Mouse (Mus musculus) CH12.LX (cell line): ENCODE results near the gene Crip2. TPM values are rescaled to one million over a fixed set of nuclear protein-coding genes. Genes with fewer than 3 reads are reported as not detected.

Source experiments
- DNase-seq: peaks from one replicate; pipeline ENCODE4 v3.0.0-alpha.2; 2013; ENCODE audit errors: extremely low read depth
- H3K27ac ChIP-seq: 2 replicates; pipeline ENCODE4 v1.5.1; 2012; ENCODE audit warnings: low read depth, mild to moderate bottlenecking, control low read depth, moderate library complexity; ENCODE audit not compliant: insufficient read depth
- H3K27me3 ChIP-seq: replicated peaks from 2 replicates; pipeline ENCODE3; 2012; ENCODE audit warnings: inconsistent platforms
- H3K36me3 ChIP-seq, 2 experiments: replicated peaks in 1 of 2; 2 replicates each; pipeline versions ENCODE3 to v1.6.1; 2012; ENCODE audit warnings: inconsistent platforms in 1 of 2, low read length in 1 of 2, mild to moderate bottlenecking in 1 of 2, mixed read lengths in 1 of 2, moderate library complexity in 1 of 2; ENCODE audit not compliant: control insufficient read depth in 1 of 2, insufficient read depth in 1 of 2
- H3K4me1 ChIP-seq, 2 experiments: 2 replicates each; pipeline ENCODE4 v1.6.1; 2012; ENCODE audit warnings: inconsistent platforms in 1 of 2, moderate library complexity in 1 of 2; ENCODE audit not compliant: insufficient read depth in 2 of 2, control insufficient read depth in 1 of 2
- H3K4me2 ChIP-seq: 2 replicates; pipeline ENCODE4 v1.6.1; 2012; ENCODE audit warnings: low read depth, mild to moderate bottlenecking, control low read depth; ENCODE audit not compliant: poor library complexity, insufficient read depth, severe bottlenecking
- H3K4me3 ChIP-seq, 3 experiments: fragments of 150-350 bp in 1 of 3; sonication (generic) in 1 of 3; replicated peaks in 1 of 3; 2 replicates each; pipeline versions ENCODE3 to v1.5.1; 2011 to 2012; ENCODE audit warnings: low read depth in 2 of 3, low read length in 2 of 3, mild to moderate bottlenecking in 2 of 3, moderate library complexity in 2 of 3, control low read depth in 1 of 3, improper control_type of control experiment in 1 of 3, inconsistent platforms in 1 of 3, mixed read lengths in 1 of 3; ENCODE audit not compliant: poor library complexity in 1 of 3
- H3K79me2 ChIP-seq: replicated peaks from 2 replicates; pipeline ENCODE4 v1.6.1; 2012; ENCODE audit warnings: mild to moderate bottlenecking, moderate library complexity; ENCODE audit not compliant: control insufficient read depth, poor library complexity, insufficient read depth, severe bottlenecking; ENCODE audit errors: extremely low read depth
- H3K9ac ChIP-seq: 2 replicates; pipeline ENCODE4 v1.6.1; 2012; ENCODE audit warnings: low read depth, mild to moderate bottlenecking, control low read depth, moderate library complexity; ENCODE audit not compliant: insufficient read depth
- H3K9me3 ChIP-seq: replicated peaks from 2 replicates; pipeline ENCODE3; 2012; ENCODE audit warnings: low read length, inconsistent platforms, mixed read lengths
- BHLHE40 ChIP-seq: IDR thresholded peaks from 2 replicates; pipeline ENCODE4 v1.6.1; 2011; ENCODE audit warnings: mild to moderate bottlenecking, low read depth, low read length, improper control_type of control experiment
- E2F4 ChIP-seq: IDR thresholded peaks from 2 replicates; pipeline ENCODE4 v1.6.1; 2011; ENCODE audit warnings: low read depth, low read length, improper control_type of control experiment; ENCODE audit not compliant: insufficient replicate concordance
- ETS1 ChIP-seq: conservative IDR thresholded peaks from 2 replicates; pipeline ENCODE4 v1.6.1; 2012; ENCODE audit warnings: low read depth, mild to moderate bottlenecking, inconsistent platforms, low read length, improper control_type of control experiment, moderate library complexity
- IRF4 ChIP-seq: IDR thresholded peaks from 2 replicates; pipeline ENCODE4 v1.6.1; 2014; ENCODE audit warnings: low read depth, mild to moderate bottlenecking, inconsistent platforms, low read length, improper control_type of control experiment
- JUND ChIP-seq: conservative IDR thresholded peaks from 2 replicates; pipeline ENCODE4 v1.6.1; 2011; ENCODE audit warnings: low read depth, low read length, improper control_type of control experiment
- MAZ ChIP-seq: IDR thresholded peaks from 2 replicates; pipeline ENCODE4 v1.6.1; 2012; ENCODE audit warnings: low read depth, mild to moderate bottlenecking, inconsistent platforms, low read length, improper control_type of control experiment, moderate library complexity
- MEF2A ChIP-seq: IDR thresholded peaks from 2 replicates; pipeline ENCODE4 v1.6.1; 2014; ENCODE audit warnings: low read depth, mild to moderate bottlenecking, inconsistent platforms, low read length, improper control_type of control experiment, borderline replicate concordance
- MXI1 ChIP-seq: IDR thresholded peaks from 2 replicates; pipeline ENCODE4 v1.6.1; 2011; ENCODE audit warnings: mild to moderate bottlenecking, low read depth, low read length, improper control_type of control experiment
- NELFE ChIP-seq: IDR thresholded peaks from 2 replicates; pipeline ENCODE4 v1.6.1; 2011; ENCODE audit warnings: low read depth, low read length, improper control_type of control experiment
- RAD21 ChIP-seq: IDR thresholded peaks from 2 replicates; pipeline ENCODE4 v1.6.1; 2011; ENCODE audit warnings: low read depth, mild to moderate bottlenecking, low read length, improper control_type of control experiment, moderate library complexity
- RCOR1 ChIP-seq: conservative IDR thresholded peaks from 2 replicates; pipeline ENCODE4 v1.6.1; 2012; ENCODE audit warnings: low read depth, mild to moderate bottlenecking, inconsistent platforms, low read length, improper control_type of control experiment
- SIN3A ChIP-seq: IDR thresholded peaks from 2 replicates; pipeline ENCODE4 v1.6.1; 2012; ENCODE audit warnings: low read length, improper control_type of control experiment, inconsistent platforms
- TBP ChIP-seq: conservative IDR thresholded peaks from 2 replicates; pipeline ENCODE4 v1.6.1; 2011; ENCODE audit warnings: low read depth, low read length, improper control_type of control experiment
- ZKSCAN1 ChIP-seq: IDR thresholded peaks from 2 replicates; pipeline ENCODE4 v1.6.1; 2012; ENCODE audit warnings: low read depth, inconsistent platforms, low read length, improper control_type of control experiment, borderline replicate concordance
- ZNF384 ChIP-seq: IDR thresholded peaks from 2 replicates; pipeline ENCODE4 v1.6.1; 2012; ENCODE audit warnings: low read depth, low read length, improper control_type of control experiment, inconsistent platforms
- dilution Hi-C: fragments of 300-500 bp; cut with MboI; formaldehyde crosslinking; loops from 2 replicates; pipeline ENCODE4 v1.14.3; 2020; ENCODE audit warnings: low sequenced_read_pairs; ENCODE audit not compliant: extremely low pct_unique_long_range_greater_than_20kb, extremely low pct_ligation_motif_present
- in situ Hi-C: fragments of 300-500 bp; cut with MboI; formaldehyde crosslinking; loops from 3 replicates; pipeline ENCODE4 v1.14.3; 2019; ENCODE audit warnings: low sequenced_read_pairs, low pct_ligation_motif_present, low pct_unique_long_range_greater_than_20kb, mixed read lengths
- polyA plus RNA-seq: library from polyadenylated mRNA; unstranded; fragments of >175 nt; gene quantifications from 2 replicates; pipeline ENCODE4 v1.2.1, GENCODE M21; 2012; ENCODE audit warnings: low read depth; ENCODE audit not compliant: insufficient read length
- total RNA-seq, 2 experiments: library from RNA; depleted of rRNA; stranded (reverse); fragments of 300-350 nt in 1 of 2; fragments of >200 nt in 1 of 2; gene quantifications; 2 replicates each; pipeline ENCODE4 v1.2.3; 2012 to 2014

Crip2 gene
- total and polyA plus RNA-seq, 3 experiments: 0.89 to 7.7 TPM; not detected in 1

DNA sequence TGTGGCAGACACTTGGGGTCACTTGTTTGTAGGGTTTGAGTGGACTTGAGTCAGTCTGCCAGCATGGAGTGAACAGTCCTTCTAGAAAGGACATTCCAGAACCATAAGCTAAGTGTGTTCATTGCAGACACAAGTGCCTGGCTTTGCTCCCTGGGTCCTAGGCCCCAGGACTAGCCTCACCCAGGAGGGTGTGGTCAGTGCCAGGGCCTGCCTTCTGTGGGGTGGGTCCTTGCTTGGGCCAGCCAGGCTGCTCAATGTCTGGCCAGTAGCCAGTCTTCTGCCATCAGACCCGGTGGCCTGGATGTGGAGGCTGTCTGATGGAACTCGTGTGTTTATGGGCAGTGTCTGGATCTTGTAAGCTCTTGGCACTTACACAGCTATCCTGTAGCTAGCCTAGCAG lies 7.5 kb upstream of the Crip2 start:
- no peak overlapping the region for H3K4me3 ChIP-seq
- H3K27me3 ChIP-seq: no peaks in the 10 kb centered on the region
- TF ChIP-seq BHLHE40 (no peak), MEF2A (no peak), IRF4 (no peak), NELFE (no peak), MXI1 (no peak), RAD21 (no peak), RCOR1 (no peak), TBP (no peak), JUND (no peak), ZKSCAN1 (no peak), E2F4 (no peak)
- H3K27ac ChIP-seq: no peak overlapping the region
- H3K36me3 ChIP-seq: peaks cover 95 to 100% of the 10 kb centered on the region in 2 experiments
- H3K4me2 ChIP-seq: no peak overlapping the region
- no peak for DNase-seq
- no peaks in the 10 kb centered on the region for H3K4me1 ChIP-seq
- no peak overlapping the region for H3K9ac ChIP-seq
- in situ Hi-C loops (no loop called here), dilution Hi-C loops (no loop called here)
- H3K79me2 ChIP-seq: no peaks in the 10 kb centered on the region
- H3K9me3 ChIP-seq: no peaks in the 10 kb centered on the region

DNA sequence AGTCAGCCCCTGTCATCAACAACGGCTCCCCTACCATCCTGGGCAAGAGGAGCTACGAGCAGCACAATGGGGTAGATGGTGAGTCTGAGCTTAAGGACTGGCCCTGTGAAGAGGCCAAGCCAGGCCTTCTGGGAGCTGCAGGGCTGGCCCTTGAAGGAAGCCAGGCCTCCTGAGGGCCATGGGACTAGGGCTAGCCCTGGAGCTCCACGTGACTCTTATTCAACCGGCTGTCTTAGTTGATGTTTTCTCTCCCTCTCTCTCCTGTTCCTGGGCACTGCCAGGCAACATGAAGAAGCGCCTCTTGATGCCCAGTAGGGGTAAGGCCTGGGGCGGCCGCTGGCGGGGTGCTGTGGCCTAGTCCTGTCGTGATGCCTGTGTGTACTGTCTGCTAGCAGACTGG lies 6.8 kb upstream of the Crip2 start:
- H3K27me3 ChIP-seq: no peaks in the 10 kb centered on the region
- peaks cover 93 to 100% of the 10 kb centered on the region in 2 experiments for H3K36me3 ChIP-seq
- TF ChIP-seq ETS1 (no peak), SIN3A (no peak), ZNF384 (no peak), MAZ (no peak), E2F4 (no peak), MEF2A (no peak)
- TF ChIP-seq, all 38 proteins: peak for 0
- Histone ChIP-seq H3K4me2 (no peak overlapping the region), H3K27ac (no peak overlapping the region), H3K79me2 (no peaks in the 10 kb centered on the region), H3K9ac (no peak overlapping the region), H3K4me3 (no peak overlapping the region), H3K9me3 (no peaks in the 10 kb centered on the region), H3K4me1 (no peaks in the 10 kb centered on the region)
- in situ Hi-C loops: no loop called here
- dilution Hi-C loops: no loop called here
- no peak for DNase-seq
